Mouse (Mus musculus): Measurements from ENCODE around the gene 1700122O11Rik. TPM values are rescaled to one million over a fixed set of nuclear protein-coding genes. Genes with fewer than 3 reads are reported as not detected.

1700122O11Rik gene
- polyA plus RNA-seq, 1 experiment from 2014 or later: not detected

- WGBS: 69% methylated on average over 6 of the region's 6 CpGs
- Histone ChIP-seq H3K9ac (replicated peaks) (no peak overlapping the region), H3K4me3 (replicated peaks) (no peak overlapping the region), H3K4me2 (no peak overlapping the region), H3K36me3 (no peaks in the 10 kb centered on the region), H3K27me3 (peaks cover 44% of the 10 kb centered on the region), H3K4me1 (replicated peaks) (peaks cover 68% of the 10 kb centered on the region), H3K27ac (0 out of 2 replicates have a peak overlapping the region, but pooled peaks have one; percentile 8), H3K9me3 (0 out of 2 replicates have a peak, but pooled peaks cover 3% of the 10 kb centered on the region)
- ATAC-seq (ENCODE audit: insufficient number of reproducible peaks, insufficient read depth, low FRiP score, low TSS enrichment, low read depth): no peak
These were observed 10.4 kb downstream of the 1700122O11Rik start for GRCm38 (mm10) chr17:48027677-48028076.

DNA sequence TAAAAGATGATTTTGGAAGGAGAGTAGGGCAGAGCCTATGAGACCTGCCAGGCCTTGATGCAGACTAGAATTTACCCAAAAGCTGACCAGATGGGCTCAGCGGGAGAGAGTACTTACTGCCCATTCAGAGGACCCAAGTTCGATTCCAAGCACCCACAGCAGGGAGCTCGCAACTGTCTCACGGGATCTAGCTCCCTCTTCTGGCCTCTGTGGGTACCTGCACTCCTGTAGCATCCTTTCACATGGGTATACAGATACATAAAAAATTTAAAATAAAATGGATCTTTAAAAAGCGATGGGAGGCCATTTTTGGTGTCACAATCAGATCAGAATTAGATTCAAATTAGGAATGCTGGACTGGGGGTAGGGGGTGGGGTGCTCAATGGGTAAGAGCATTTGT lies 11.1 kb downstream of the 1700122O11Rik start:
- no peak overlapping the region for H3K27ac ChIP-seq

GRCm38 (mm10) chr17:48024045-48024444 lies 14.0 kb downstream of the 1700122O11Rik start:
- H3K9me3 ChIP-seq: 0 out of 2 replicates have a peak, but pooled peaks cover 3% of the 10 kb centered on the region
- no peak overlapping the region for H3K4me2 ChIP-seq
- ATAC-seq (ENCODE audit: insufficient number of reproducible peaks, insufficient read depth, low FRiP score, low TSS enrichment, low read depth): 0 out of 2 replicates have a peak, but pooled peaks have one; percentile 18
- H3K36me3 ChIP-seq: no peaks in the 10 kb centered on the region
- WGBS: 55% methylated on average over 8 of the region's 8 CpGs
- H3K27ac ChIP-seq: no peak overlapping the region
- no peak overlapping the region for H3K9ac ChIP-seq (replicated peaks)
- H3K4me3 ChIP-seq (replicated peaks): no peak overlapping the region
- H3K27me3 ChIP-seq: peaks cover 47% of the 10 kb centered on the region
- H3K4me1 ChIP-seq (replicated peaks): peaks cover 43% of the 10 kb centered on the region

More for the DNA sequence above, 11.1 kb downstream of the 1700122O11Rik start:
- H3K4me2 ChIP-seq: no peak overlapping the region
- ATAC-seq (ENCODE audit: insufficient number of reproducible peaks, insufficient read depth, low FRiP score, low TSS enrichment, low read depth): no peak
- H3K9me3 ChIP-seq: 0 out of 2 replicates have a peak, but pooled peaks cover 3% of the 10 kb centered on the region
- H3K9ac ChIP-seq (replicated peaks): no peak overlapping the region
- H3K4me3 ChIP-seq (replicated peaks): no peak overlapping the region
- WGBS: 94% methylated on average over 5 of the region's 5 CpGs
- no peaks in the 10 kb centered on the region for H3K36me3 ChIP-seq
- H3K27me3 ChIP-seq: peaks cover 49% of the 10 kb centered on the region
- H3K4me1 ChIP-seq (replicated peaks): peaks cover 67% of the 10 kb centered on the region

GRCm38 (mm10) chr17:48019585-48019984 lies 18.5 kb downstream of the 1700122O11Rik start:
- Histone ChIP-seq H3K9me3 (no peaks in the 10 kb centered on the region), H3K36me3 (no peaks in the 10 kb centered on the region), H3K27ac (no peak overlapping the region), H3K4me3 (replicated peaks) (no peak overlapping the region), H3K9ac (replicated peaks) (no peak overlapping the region), H3K4me2 (no peak overlapping the region), H3K27me3 (peaks cover 51% of the 10 kb centered on the region), H3K4me1 (replicated peaks) (peaks cover 24% of the 10 kb centered on the region)
- no peak for ATAC-seq (ENCODE audit: insufficient number of reproducible peaks, insufficient read depth, low FRiP score, low TSS enrichment, low read depth)
- 32% methylated on average over 2 of the region's 2 CpGs for WGBS

GRCm38 (mm10) chr17:48016566-48016965 lies 21.5 kb downstream of the 1700122O11Rik start:
- Histone ChIP-seq H3K36me3 (no peaks in the 10 kb centered on the region), H3K4me2 (no peak overlapping the region), H3K27me3 (peaks cover 32% of the 10 kb centered on the region), H3K27ac (no peak overlapping the region), H3K9ac (replicated peaks) (no peak overlapping the region), H3K4me3 (replicated peaks) (no peak overlapping the region), H3K4me1 (replicated peaks) (peaks cover 5% of the 10 kb centered on the region), H3K9me3 (no peaks in the 10 kb centered on the region)
- 84% methylated on average over 5 of the region's 5 CpGs for WGBS
- no peak for ATAC-seq (ENCODE audit: insufficient number of reproducible peaks, insufficient read depth, low FRiP score, low TSS enrichment, low read depth)

- H3K9ac ChIP-seq (replicated peaks): no peak overlapping the region
- 51% methylated on average over 10 of the region's 10 CpGs for WGBS
- 0 out of 2 replicates have a peak, but pooled peaks have one; percentile 43 for ATAC-seq (ENCODE audit: insufficient number of reproducible peaks, insufficient read depth, low FRiP score, low TSS enrichment, low read depth)
- no peaks in the 10 kb centered on the region for H3K9me3 ChIP-seq
- H3K4me2 ChIP-seq: no peak overlapping the region
- no peak overlapping the region for H3K27ac ChIP-seq
- H3K27me3 ChIP-seq: peaks cover 23% of the 10 kb centered on the region
- H3K4me3 ChIP-seq (replicated peaks): no peak overlapping the region
- H3K36me3 ChIP-seq: no peaks in the 10 kb centered on the region
- peaks cover 12% of the 10 kb centered on the region for H3K4me1 ChIP-seq (replicated peaks)
These were observed 25.5 kb downstream of the 1700122O11Rik start for GRCm38 (mm10) chr17:48012561-48012960.

GRCm38 (mm10) chr17:48011105-48011504 lies 27.0 kb downstream of the 1700122O11Rik start:
- 81% methylated on average over 12 of the region's 12 CpGs for WGBS
- ATAC-seq (ENCODE audit: insufficient number of reproducible peaks, insufficient read depth, low FRiP score, low TSS enrichment, low read depth): no peak

GRCm38 (mm10) chr17:48010283-48010682 lies 27.8 kb downstream of the 1700122O11Rik start:
- Histone ChIP-seq H3K9me3 (no peaks in the 10 kb centered on the region), H3K4me3 (replicated peaks) (no peak overlapping the region), H3K9ac (replicated peaks) (no peak overlapping the region), H3K36me3 (no peaks in the 10 kb centered on the region), H3K27ac (no peak overlapping the region), H3K4me1 (replicated peaks) (peaks cover 21% of the 10 kb centered on the region), H3K4me2 (no peak overlapping the region), H3K27me3 (peaks cover 36% of the 10 kb centered on the region)
- 69% methylated on average over 11 of the region's 11 CpGs for WGBS
- ATAC-seq (ENCODE audit: insufficient number of reproducible peaks, insufficient read depth, low FRiP score, low TSS enrichment, low read depth): no peak

More at GRCm38 (mm10) chr17:48011105-48011504, 27.0 kb downstream of the 1700122O11Rik start:
- Histone ChIP-seq H3K36me3 (no peaks in the 10 kb centered on the region), H3K4me3 (replicated peaks) (no peak overlapping the region), H3K27ac (no peak overlapping the region), H3K9ac (replicated peaks) (no peak overlapping the region), H3K9me3 (no peaks in the 10 kb centered on the region), H3K4me1 (replicated peaks) (peaks cover 17% of the 10 kb centered on the region), H3K27me3 (peaks cover 36% of the 10 kb centered on the region), H3K4me2 (no peak overlapping the region)

DNA sequence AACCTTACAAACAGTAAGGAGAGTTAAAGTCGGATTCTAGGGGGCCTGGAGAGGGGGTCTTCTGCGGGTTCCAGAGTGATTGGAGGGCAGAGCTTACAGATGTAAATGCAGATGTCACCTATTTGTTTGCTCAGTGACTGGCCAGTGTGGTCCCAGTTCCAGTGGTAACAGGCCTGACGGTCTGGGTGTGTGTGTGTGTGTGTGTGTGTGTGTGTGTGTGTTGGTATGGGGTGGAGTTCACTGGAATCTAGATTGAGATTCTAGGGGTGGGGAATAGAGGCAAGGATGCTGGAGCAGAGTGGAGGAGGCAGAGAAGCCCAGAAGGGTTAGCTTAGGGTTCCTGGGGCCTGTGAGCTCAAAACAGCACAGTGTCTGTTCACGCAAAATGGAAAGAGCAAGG lies 32.3 kb downstream of the 1700122O11Rik start:
- H3K9ac ChIP-seq (replicated peaks): no peak overlapping the region
- ATAC-seq (ENCODE audit: insufficient number of reproducible peaks, insufficient read depth, low FRiP score, low TSS enrichment, low read depth): no peak
- H3K4me3 ChIP-seq (replicated peaks): no peak overlapping the region
- no peak overlapping the region for H3K27ac ChIP-seq
- H3K4me1 ChIP-seq (replicated peaks): peaks cover 46% of the 10 kb centered on the region
- H3K27me3 ChIP-seq: peaks cover 45% of the 10 kb centered on the region
- H3K4me2 ChIP-seq: no peak overlapping the region
- WGBS: 44% methylated on average over 4 of the region's 4 CpGs
- H3K9me3 ChIP-seq: no peaks in the 10 kb centered on the region
- H3K36me3 ChIP-seq: no peaks in the 10 kb centered on the region

DNA sequence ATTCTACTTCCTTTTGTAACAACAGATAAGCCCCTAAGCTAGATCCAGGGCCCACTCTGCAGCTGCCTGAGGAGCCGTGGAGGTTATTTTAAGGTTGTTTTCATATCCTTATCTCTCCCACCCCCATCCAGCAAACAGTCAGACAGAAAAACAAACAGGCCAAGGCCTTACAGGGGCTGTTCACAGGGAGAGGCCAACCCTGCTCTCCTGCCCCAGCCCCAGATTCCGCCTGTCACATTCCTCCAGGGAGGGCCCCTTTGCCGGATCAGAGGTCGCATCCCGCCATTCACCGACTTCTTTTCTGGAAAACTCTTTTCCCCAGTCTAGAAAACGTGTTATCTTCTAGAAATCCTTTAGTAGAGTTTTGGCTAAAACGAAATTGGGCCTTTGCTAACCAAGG lies 33.0 kb downstream of the 1700122O11Rik start:
- ATAC-seq (ENCODE audit: insufficient number of reproducible peaks, insufficient read depth, low FRiP score, low TSS enrichment, low read depth): no peak
- no peaks in the 10 kb centered on the region for H3K36me3 ChIP-seq
- H3K4me1 ChIP-seq (replicated peaks): peaks cover 48% of the 10 kb centered on the region
- no peak overlapping the region for H3K9ac ChIP-seq (replicated peaks)
- peak overlapping the region; percentile 45; the same call in 1 of the 2 replicates for H3K27ac ChIP-seq
- H3K4me2 ChIP-seq: no peak overlapping the region
- WGBS: 29% methylated on average over 8 of the region's 8 CpGs
- no peak overlapping the region for H3K4me3 ChIP-seq (replicated peaks)
- peaks cover 48% of the 10 kb centered on the region for H3K27me3 ChIP-seq
- H3K9me3 ChIP-seq: no peaks in the 10 kb centered on the region

- 66% methylated on average over 9 of the region's 9 CpGs for WGBS
- Histone ChIP-seq H3K9ac (replicated peaks) (no peak overlapping the region), H3K4me1 (replicated peaks) (peaks cover 53% of the 10 kb centered on the region), H3K36me3 (no peaks in the 10 kb centered on the region), H3K4me3 (replicated peaks) (no peak overlapping the region), H3K27ac (no peak overlapping the region), H3K4me2 (no peak overlapping the region), H3K27me3 (peaks cover 53% of the 10 kb centered on the region), H3K9me3 (no peaks in the 10 kb centered on the region)
- no peak for ATAC-seq (ENCODE audit: insufficient number of reproducible peaks, insufficient read depth, low FRiP score, low TSS enrichment, low read depth)
These were observed 33.5 kb downstream of the 1700122O11Rik start for GRCm38 (mm10) chr17:48004619-48005018.

GRCm38 (mm10) chr17:48002486-48002885 lies 35.6 kb downstream of the 1700122O11Rik start:
- ATAC-seq (ENCODE audit: insufficient number of reproducible peaks, insufficient read depth, low FRiP score, low TSS enrichment, low read depth): no peak
- H3K27ac ChIP-seq: peak overlapping the region; percentile 80
- peak overlapping the region; percentile 60 for H3K4me2 ChIP-seq
- 0 out of 2 replicates have a peak overlapping the region, but pooled peaks have one; percentile 34 for H3K9ac ChIP-seq (replicated peaks)
- no peaks in the 10 kb centered on the region for H3K9me3 ChIP-seq
- H3K27me3 ChIP-seq: peaks cover 48% of the 10 kb centered on the region
- 62% methylated on average over 4 of the region's 4 CpGs for WGBS
- peak overlapping the region; percentile 30; the same call in 1 of the 2 replicates for H3K4me3 ChIP-seq (replicated peaks)
- no peaks in the 10 kb centered on the region for H3K36me3 ChIP-seq
- peaks cover 47% of the 10 kb centered on the region for H3K4me1 ChIP-seq (replicated peaks)

Data from limb, embryonic 12.5 days (tissue).